9 mouse cellular contexts compared by ENCODE assay signal in the genomic region with DNA sequence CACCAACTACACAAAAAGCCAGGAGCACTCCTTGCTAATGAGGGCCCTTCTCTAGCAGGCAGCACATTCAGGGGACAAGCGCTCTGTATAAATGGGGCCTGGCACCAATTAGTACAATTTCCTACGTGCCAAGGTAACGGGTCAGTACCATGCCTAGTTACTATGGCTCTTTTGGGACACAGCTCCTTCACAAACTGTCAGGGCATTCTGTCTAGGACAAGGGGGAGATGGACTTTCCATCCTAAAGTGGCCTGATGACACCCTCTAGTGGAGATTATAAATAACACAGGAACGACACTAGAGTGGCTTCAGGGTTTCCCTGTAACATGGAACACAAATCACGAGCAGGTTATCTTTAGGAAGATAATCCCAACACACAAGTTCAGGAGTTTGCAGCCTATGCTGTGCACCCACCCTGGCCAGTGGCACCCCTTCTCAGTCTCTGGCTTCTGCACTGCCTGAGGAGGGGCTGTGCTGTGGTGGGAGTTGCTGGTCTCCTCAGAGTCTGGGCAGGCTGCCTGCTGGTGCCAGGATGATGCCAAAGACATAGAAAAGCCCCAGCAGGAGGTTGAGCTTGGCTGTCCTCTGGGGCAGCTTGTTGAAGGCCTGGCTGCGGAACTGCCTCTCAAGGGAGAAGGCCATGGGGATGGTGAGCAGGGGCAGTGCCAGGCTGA. TPM values are rescaled to one million over a fixed set of nuclear protein-coding genes. Genes with fewer than 3 reads are reported as not detected.
DNase-seq lines count a peak whose midpoint lies in the region; ATAC-seq and TF ChIP-seq lines count a peak whose summit lies in the region.
"Had no signal": no experiment of that assay in that cellular context is flagged by ENCODE, and none has a peak within 500 bp of the region (broad histone marks: within the 10 kb centered on the region; RNA-seq: fewer than 3 reads in every experiment).

No protein-coding gene starts in this region.

- H3K4me2 ChIP-seq in embryonic facial prominence, embryonic 11.5 days (ENCODE audit: low read depth, low read length) = no peak overlapping the region
- H3K4me2 ChIP-seq in forebrain, embryonic 14.5 days (ENCODE audit: low read length) = no peak overlapping the region
- H3K4me2 ChIP-seq: liver, embryonic 15.5 days had no signal

- H3K9ac ChIP-seq in embryonic facial prominence, embryonic 11.5 days (replicated peaks; ENCODE audit: low read length) = no peak overlapping the region
- H3K9ac ChIP-seq in forebrain, embryonic 14.5 days (ENCODE audit: low read length) = no peak overlapping the region
- H3K9ac ChIP-seq: liver, embryonic 15.5 days had no signal

- H3K36me3 ChIP-seq in embryonic facial prominence, embryonic 11.5 days (replicated peaks; ENCODE audit: control insufficient read depth, insufficient read depth, low read depth, low read length) = no peaks in the 10 kb centered on the region
- peaks cover 55% of the 10 kb centered on the region for H3K36me3 ChIP-seq in embryonic facial prominence, embryonic 10.5 days (replicated peaks)
- no peaks in the 10 kb centered on the region; the same call in 1 of the 2 replicates for H3K36me3 ChIP-seq in forebrain, embryonic 14.5 days (ENCODE audit: control insufficient read depth, insufficient read depth, low read length)
- H3K36me3 ChIP-seq in thymus, adult 2 months (ENCODE audit: control insufficient read depth, insufficient read depth, low read length) = no peaks in the 10 kb centered on the region

- intact Hi-C loops in left cerebral cortex, postnatal 10 days (cut with DNase I) = loop anchor here (2.0 kb wide), 1 partner anchor 265 kb away; no protein-coding TSS in a partner anchor

- WGBS in embryonic facial prominence, embryonic 11.5 days = 70% methylated on average over 6 of the region's 6 CpGs
- WGBS in embryonic facial prominence, embryonic 10.5 days = 69% methylated on average over 6 of the region's 6 CpGs
- WGBS in forebrain, embryonic 14.5 days = 60% methylated on average over 6 of the region's 6 CpGs
- WGBS in thymus, adult 2 months = 91% methylated on average over 6 of the region's 6 CpGs

- no peak for TF ChIP-seq POLR2A in thymus, adult 2 months (IDR thresholded peaks at IDR 0.05; ENCODE audit: control insufficient read depth, extremely low read depth, insufficient read depth, low read length, poor library complexity)

- no peak overlapping the region for H3K4me3 ChIP-seq in embryonic facial prominence, embryonic 11.5 days (ENCODE audit: low read depth, low read length)
- H3K4me3 ChIP-seq in embryonic facial prominence, embryonic 10.5 days = no peak overlapping the region
- H3K4me3 ChIP-seq in forebrain, embryonic 14.5 days (ENCODE audit: low read depth, low read length) = no peak overlapping the region
- no peak overlapping the region for H3K4me3 ChIP-seq in thymus, adult 2 months (ENCODE audit: control insufficient read depth, insufficient read depth, low read length)
- H3K4me3 ChIP-seq: liver, embryonic 15.5 days had no signal

- peak; percentile 46 for DNase-seq in embryonic facial prominence, embryonic 11.5 days (ENCODE audit: low spot score)
- no peak for DNase-seq in embryonic facial prominence, embryonic 10.5 days (ENCODE audit: low spot score)
- DNase-seq in R1 (ENCODE audit: low read depth, low spot score) = peak; percentile 27
- DNase-seq in forebrain, embryonic 14.5 days (ENCODE audit: low spot score) = peak; percentile 79
- peak; percentile 68 to 76 for DNase-seq in left cerebral cortex, postnatal 10 days (ENCODE audit: extremely low spot score in 1 of 2, low spot score in 2 of 2)
- peak; percentile 36 for DNase-seq in right cerebral cortex, postnatal 25 days
- no peak for DNase-seq in thymus, postnatal 36 days
- no peak for DNase-seq in thymus, adult 2 months

- TF ChIP-seq CTCF in thymus, adult 2 months (IDR thresholded peaks at IDR 0.05; ENCODE audit: borderline replicate concordance, control insufficient read depth, extremely low read depth, insufficient read depth, low read length, poor library complexity) = no peak

- ATAC-seq in embryonic facial prominence, embryonic 11.5 days (replicated peaks; ENCODE audit: insufficient number of reproducible peaks, low FRiP score, low TSS enrichment, low read depth) = no peak; the same call in 1 of the 2 replicates
- ATAC-seq in forebrain, embryonic 14.5 days = peak; percentile 77

- no peak overlapping the region for H3K27ac ChIP-seq in embryonic facial prominence, embryonic 11.5 days (replicated peaks; ENCODE audit: low read depth, low read length)
- no peak overlapping the region for H3K27ac ChIP-seq in embryonic facial prominence, embryonic 10.5 days (replicated peaks)
- no peak overlapping the region; the same call in 1 of the 2 replicates for H3K27ac ChIP-seq in forebrain, embryonic 14.5 days (ENCODE audit: low read depth, low read length)
- H3K27ac ChIP-seq in thymus, adult 2 months (ENCODE audit: control insufficient read depth, insufficient read depth, low read length) = no peak overlapping the region
- H3K27ac ChIP-seq: liver, embryonic 15.5 days had no signal

- no peaks in the 10 kb centered on the region for H3K27me3 ChIP-seq in embryonic facial prominence, embryonic 11.5 days (ENCODE audit: control insufficient read depth, insufficient read depth, low read length)
- H3K27me3 ChIP-seq in embryonic facial prominence, embryonic 10.5 days (replicated peaks; ENCODE audit: low read depth, poor library complexity, severe bottlenecking) = no peaks in the 10 kb centered on the region
- no peaks in the 10 kb centered on the region for H3K27me3 ChIP-seq in forebrain, embryonic 14.5 days (replicated peaks; ENCODE audit: control insufficient read depth, insufficient read depth, low read length)
- H3K27me3 ChIP-seq in thymus, adult 2 months (ENCODE audit: control insufficient read depth, insufficient read depth, low read length) = no peaks in the 10 kb centered on the region
- H3K27me3 ChIP-seq: liver, embryonic 15.5 days had no signal

- no peaks in the 10 kb centered on the region for H3K4me1 ChIP-seq in embryonic facial prominence, embryonic 11.5 days (ENCODE audit: control insufficient read depth, insufficient read depth, low read length)
- peaks cover 8% of the 10 kb centered on the region; the same call in 1 of the 2 replicates for H3K4me1 ChIP-seq in embryonic facial prominence, embryonic 10.5 days
- no peaks in the 10 kb centered on the region for H3K4me1 ChIP-seq in forebrain, embryonic 14.5 days (ENCODE audit: control insufficient read depth, insufficient read depth, low read length)
- H3K4me1 ChIP-seq in thymus, adult 2 months (replicated peaks; ENCODE audit: control insufficient read depth, insufficient read depth, low read length) = no peaks in the 10 kb centered on the region

- H3K9me3 ChIP-seq in embryonic facial prominence, embryonic 11.5 days (replicated peaks; ENCODE audit: control insufficient read depth, low read length) = no peaks in the 10 kb centered on the region
- no peaks in the 10 kb centered on the region for H3K9me3 ChIP-seq in embryonic facial prominence, embryonic 10.5 days
- no peaks in the 10 kb centered on the region for H3K9me3 ChIP-seq in forebrain, embryonic 14.5 days (replicated peaks; ENCODE audit: control insufficient read depth, low read length)
- H3K9me3 ChIP-seq: liver, embryonic 15.5 days had no signal

RNA-seq across cellular contexts. Expression of gene Ubiad1, which starts 8.8 kb away (rescaled TPM):
- polyA plus RNA-seq in embryonic facial prominence, embryonic 11.5 days (2014; fragmentation: Nextera tagmentation; extraction: Ambion mirVana) = 14.2 and 14.6 TPM in 2 replicates
- 22.9 and 23.6 TPM in 2 replicates for polyA plus RNA-seq in embryonic facial prominence, embryonic 10.5 days (2016; fragmentation: Nextera tagmentation; extraction: Ambion mirVana)
- 14.2 and 14.6 TPM in 2 replicates for polyA plus RNA-seq in forebrain, embryonic 14.5 days (2014; fragmentation: Nextera tagmentation; extraction: Ambion mirVana)
- 1 to 10 TPM; 8.5 to 8.9 TPM for total RNA-seq in left cerebral cortex, postnatal 10 days (2021)
- 20.0 and 22.6 TPM in 2 replicates for polyA plus RNA-seq in thymus, adult 2 months (2012; rRNA removed)

RNA-seq across cellular contexts. Expression of gene Mtor, which starts 12.6 kb away (rescaled TPM):
- polyA plus RNA-seq in embryonic facial prominence, embryonic 11.5 days (2014; fragmentation: Nextera tagmentation; extraction: Ambion mirVana) = 22.5 and 23.9 TPM in 2 replicates
- 20.7 and 23.7 TPM in 2 replicates for polyA plus RNA-seq in embryonic facial prominence, embryonic 10.5 days (2016; fragmentation: Nextera tagmentation; extraction: Ambion mirVana)
- 22.2 and 24.4 TPM in 2 replicates for polyA plus RNA-seq in forebrain, embryonic 14.5 days (2014; fragmentation: Nextera tagmentation; extraction: Ambion mirVana)
- total RNA-seq in left cerebral cortex, postnatal 10 days (2021) = 10 to 100 TPM; 86.6 to 93.8 TPM
- 25.0 and 31.5 TPM in 2 replicates for polyA plus RNA-seq in thymus, adult 2 months (2012; rRNA removed)

Comparison
In these comparisons a context has a peak if more than half of its experiments do, and no peak if none do; other contexts are left out.
1. DNase-seq: peak in embryonic facial prominence, embryonic 11.5 days (single experiment), R1 (single experiment), forebrain, embryonic 14.5 days (single experiment), left cerebral cortex, postnatal 10 days (2 of 2) and right cerebral cortex, postnatal 25 days (single experiment); none in embryonic facial prominence, embryonic 10.5 days (single experiment), thymus, postnatal 36 days (0 of 2) and thymus, adult 2 months (single experiment).